Mouse (Mus musculus) thymus, adult 2 months (tissue): ENCODE measurements around the gene Fam207a. TPM values are rescaled to one million over a fixed set of nuclear protein-coding genes. Genes with fewer than 3 reads are reported as not detected.

Experiments used
- DNase-seq: peaks from one replicate; pipeline ENCODE4 v3.0.0; 2021
- H3K27ac ChIP-seq: fragments of 200-500 bp; 2 replicates; pipeline ENCODE4 v1.5.1; 2012; ENCODE audit warnings: low read length, control low read depth; ENCODE audit not compliant: control insufficient read depth, insufficient read depth
- H3K27me3 ChIP-seq: fragments of 200-500 bp; 2 replicates; pipeline ENCODE4 v1.6.1; 2012; ENCODE audit warnings: mild to moderate bottlenecking, low read length, moderate library complexity, mixed read lengths; ENCODE audit not compliant: control insufficient read depth, insufficient read depth
- H3K36me3 ChIP-seq: fragments of 200-500 bp; 2 replicates; pipeline ENCODE4 v1.6.1; 2012; ENCODE audit warnings: mild to moderate bottlenecking, low read length, moderate library complexity; ENCODE audit not compliant: control insufficient read depth, insufficient read depth
- H3K4me1 ChIP-seq: fragments of 200-500 bp; replicated peaks from 2 replicates; pipeline ENCODE4 v1.6.1; 2012; ENCODE audit warnings: low read length; ENCODE audit not compliant: control insufficient read depth, insufficient read depth
- H3K4me3 ChIP-seq: fragments of 200-500 bp; 2 replicates; pipeline ENCODE4 v1.5.1; 2012; ENCODE audit warnings: mild to moderate bottlenecking, low read length, control low read depth, moderate library complexity; ENCODE audit not compliant: control insufficient read depth, insufficient read depth
- CTCF ChIP-seq: fragments of 200-500 bp; IDR thresholded peaks from 2 replicates; pipeline ENCODE4 v1.5.1; 2012; ENCODE audit warnings: mild to moderate bottlenecking, control low read depth, low read length, moderate library complexity, borderline replicate concordance; ENCODE audit not compliant: control insufficient read depth, poor library complexity, insufficient read depth; ENCODE audit errors: extremely low read depth
- POLR2A ChIP-seq: fragments of 200-500 bp; IDR thresholded peaks from 2 replicates; pipeline ENCODE4 v1.6.1; 2012; ENCODE audit warnings: mild to moderate bottlenecking, low read length, control low read depth, moderate library complexity; ENCODE audit not compliant: control insufficient read depth, poor library complexity, insufficient read depth; ENCODE audit errors: extremely low read depth
- WGBS: fragments of 180-500 bp; shearing (Covaris S2); methylation state at CpG from one replicate; pipeline ENCODE4 v1.1.7; 2018; 5-methylcytosine and 5-hydroxymethylcytosine counted together
- polyA plus RNA-seq: library from polyadenylated mRNA; depleted of rRNA; stranded (reverse); fragments of >200 nt; gene quantifications from 2 replicates; pipeline ENCODE4 v1.2.3, GENCODE M21; 2012

Gene Fam207a
- polyA plus RNA-seq, 1 experiment: 52.4 TPM

DNA sequence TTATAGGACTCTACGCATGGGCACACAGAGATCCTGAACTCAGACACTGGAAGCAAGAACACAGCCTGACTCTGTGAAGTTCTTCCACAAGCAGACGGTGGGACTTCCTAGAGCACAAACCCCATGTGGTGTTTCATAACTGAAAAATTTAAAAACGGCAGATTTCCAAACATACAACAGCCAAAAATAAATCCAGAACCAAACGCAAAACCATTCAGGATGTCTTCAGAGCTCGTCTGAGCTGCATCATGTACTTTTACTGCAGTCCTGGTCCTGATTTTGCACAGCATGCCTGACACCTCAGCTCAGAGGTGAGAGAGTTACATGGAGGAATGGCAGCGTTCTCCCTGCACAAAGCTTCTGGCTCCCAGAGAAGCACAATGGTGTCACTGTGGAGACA is 24.0 kb downstream of the Fam207a start:
- TF ChIP-seq POLR2A (no peak), CTCF (no peak)
- no peak overlapping the region for H3K4me3 ChIP-seq
- H3K27me3 ChIP-seq: no peaks in the 10 kb centered on the region
- H3K4me1 ChIP-seq: no peaks in the 10 kb centered on the region
- H3K36me3 ChIP-seq: peaks cover 40% of the 10 kb centered on the region
- no peak for DNase-seq
- WGBS: 93% methylated on average over 6 of the region's 6 CpGs
- no peak overlapping the region for H3K27ac ChIP-seq

GRCm38 (mm10) chr10:77488168-77488567 is 27.4 kb downstream of the Fam207a start:
- Histone ChIP-seq H3K4me3 (no peak overlapping the region), H3K27ac (no peak overlapping the region), H3K36me3 (peaks cover 35% of the 10 kb centered on the region), H3K4me1 (no peaks in the 10 kb centered on the region), H3K27me3 (no peaks in the 10 kb centered on the region)
- DNase-seq: no peak
- TF ChIP-seq CTCF: no peak
- TF ChIP-seq POLR2A: no peak
- 97% methylated on average over 7 of the region's 7 CpGs for WGBS

- no peak for DNase-seq
- Histone ChIP-seq H3K4me1 (no peaks in the 10 kb centered on the region), H3K4me3 (no peak overlapping the region), H3K27me3 (no peaks in the 10 kb centered on the region), H3K36me3 (peaks cover 31% of the 10 kb centered on the region), H3K27ac (no peak overlapping the region)
- WGBS: 98% methylated on average over 3 of the region's 3 CpGs
- TF ChIP-seq POLR2A (no peak), CTCF (no peak)
Measured at GRCm38 (mm10) chr10:77485786-77486185, 29.8 kb downstream of the Fam207a start.

DNA sequence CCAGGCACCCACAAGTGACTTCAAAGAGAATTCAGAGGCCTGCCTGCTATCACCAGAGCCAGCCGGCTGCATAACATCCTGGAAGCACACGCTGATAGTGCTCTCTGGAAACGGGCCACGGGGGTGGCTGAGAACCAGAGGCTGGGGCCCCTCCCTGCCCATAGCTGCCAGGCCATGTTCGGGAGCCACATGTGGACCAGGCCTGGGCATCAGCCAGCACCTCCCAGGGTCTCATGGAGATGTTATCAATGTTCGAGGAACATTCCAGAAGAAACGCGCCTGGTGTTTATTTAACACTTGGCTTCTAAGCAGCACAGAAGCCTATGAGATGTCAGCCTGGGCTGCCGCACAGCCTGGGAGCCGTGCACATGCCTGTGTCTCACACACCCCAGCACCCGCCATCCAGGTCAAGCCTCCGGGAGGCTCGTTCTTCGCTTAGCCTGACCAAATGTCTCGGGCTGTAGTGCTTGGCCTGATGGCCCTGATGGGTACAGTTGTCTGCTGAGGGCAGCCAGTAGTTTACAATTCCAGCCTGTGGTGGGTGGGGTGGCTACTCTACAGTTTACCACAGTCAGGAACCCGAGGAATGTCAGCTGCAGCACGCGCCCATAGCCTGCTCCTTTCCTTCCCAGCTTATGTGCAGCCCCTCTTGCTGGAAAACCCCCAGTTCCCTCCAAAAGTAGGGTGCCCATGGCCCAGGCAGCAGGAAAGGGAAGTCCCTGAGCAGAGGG is 31.2 kb downstream of the Fam207a start:
- no peak overlapping the region for H3K27ac ChIP-seq
- DNase-seq: no peak
- WGBS: 77% methylated on average over 18 of the region's 18 CpGs
- no peak for TF ChIP-seq POLR2A
- H3K27me3 ChIP-seq: no peaks in the 10 kb centered on the region
- no peak overlapping the region for H3K4me3 ChIP-seq
- peaks cover 24% of the 10 kb centered on the region for H3K36me3 ChIP-seq
- H3K4me1 ChIP-seq: no peaks in the 10 kb centered on the region

DNA sequence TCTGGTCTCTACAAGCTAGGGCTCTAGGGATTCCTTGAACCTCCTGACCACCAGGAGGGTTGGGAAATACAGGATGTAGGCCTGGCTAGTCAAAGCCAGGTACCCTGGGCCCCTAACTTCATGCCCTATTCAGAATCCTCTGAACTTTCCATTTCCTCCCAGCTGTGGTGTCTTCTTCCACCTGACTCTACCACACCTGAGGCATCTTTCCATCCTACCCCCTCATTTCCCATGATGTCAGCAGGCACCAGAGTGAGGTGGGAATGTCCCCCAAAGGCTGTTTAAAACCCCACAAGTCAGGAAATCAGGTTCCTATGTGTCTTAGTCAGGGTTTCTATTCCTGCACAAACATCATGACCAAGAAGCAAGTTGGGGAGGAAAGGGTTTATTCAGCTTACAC is 33.8 kb downstream of the Fam207a start:
- TF ChIP-seq CTCF (no peak), POLR2A (no peak)
- Histone ChIP-seq H3K4me1 (no peaks in the 10 kb centered on the region), H3K27me3 (no peaks in the 10 kb centered on the region), H3K36me3 (0 out of 2 replicates have a peak, but pooled peaks cover under 1% of the 10 kb centered on the region), H3K27ac (no peak overlapping the region), H3K4me3 (no peak overlapping the region)
- DNase-seq: no peak

GRCm38 (mm10) chr10:77479972-77480371 is 35.6 kb downstream of the Fam207a start:
- Histone ChIP-seq H3K27me3 (no peaks in the 10 kb centered on the region), H3K27ac (no peak overlapping the region), H3K4me1 (no peaks in the 10 kb centered on the region), H3K36me3 (no peaks in the 10 kb centered on the region), H3K4me3 (no peak overlapping the region)
- WGBS: 90% methylated on average over 1 of the region's 1 CpGs
- DNase-seq: no peak
- TF ChIP-seq POLR2A (no peak), CTCF (no peak)

- TF ChIP-seq CTCF (no peak), POLR2A (no peak)
- no peak for DNase-seq
- no peaks in the 10 kb centered on the region for H3K4me1 ChIP-seq
- H3K27me3 ChIP-seq: no peaks in the 10 kb centered on the region
- no peaks in the 10 kb centered on the region for H3K36me3 ChIP-seq
- H3K27ac ChIP-seq: no peak overlapping the region
- 81% methylated on average over 3 of the region's 3 CpGs for WGBS
- no peak overlapping the region for H3K4me3 ChIP-seq
Measured at GRCm38 (mm10) chr10:77476907-77477306, 38.7 kb downstream of the Fam207a start.
